Mouse (Mus musculus) layer of hippocampus, adult 2 months (tissue): ENCODE results near the gene Gipc2. TPM values are rescaled to one million over a fixed set of nuclear protein-coding genes. Genes with fewer than 3 reads are reported as not detected.
"Not testable (repeated sequence)": the region's sequence is repeated elsewhere in the genome, so short reads cannot be mapped to it uniquely, and the experiment has no call there.

Experiments used
- DNase-seq, 2 experiments: peaks; one replicate each; pipeline ENCODE4 v3.0.0; 2022; ENCODE audit warnings: low spot score in 2 of 2
- H3K27ac ChIP-seq: fragments of 200-600 bp; 2 replicates; pipeline ENCODE4 v1.8.1; 2022
- H3K4me3 ChIP-seq: fragments of 200-600 bp; 2 replicates; pipeline ENCODE4 v1.8.1; 2022; ENCODE audit warnings: mild to moderate bottlenecking
- CTCF ChIP-seq: fragments of 200-600 bp; conservative IDR thresholded peaks from 2 replicates; pipeline ENCODE4 v1.8.1; 2022; ENCODE audit warnings: antibody characterized with exemption, mild to moderate bottlenecking, moderate library complexity
- total RNA-seq, 2 experiments: library from RNA; stranded (reverse); gene quantifications; 2 replicates each; pipeline ENCODE4 v1.2.3; 2021

Gene Gipc2
- total RNA-seq, 2 experiments from 2014 or later, result 0.98 to 1.3 TPM

DNA sequence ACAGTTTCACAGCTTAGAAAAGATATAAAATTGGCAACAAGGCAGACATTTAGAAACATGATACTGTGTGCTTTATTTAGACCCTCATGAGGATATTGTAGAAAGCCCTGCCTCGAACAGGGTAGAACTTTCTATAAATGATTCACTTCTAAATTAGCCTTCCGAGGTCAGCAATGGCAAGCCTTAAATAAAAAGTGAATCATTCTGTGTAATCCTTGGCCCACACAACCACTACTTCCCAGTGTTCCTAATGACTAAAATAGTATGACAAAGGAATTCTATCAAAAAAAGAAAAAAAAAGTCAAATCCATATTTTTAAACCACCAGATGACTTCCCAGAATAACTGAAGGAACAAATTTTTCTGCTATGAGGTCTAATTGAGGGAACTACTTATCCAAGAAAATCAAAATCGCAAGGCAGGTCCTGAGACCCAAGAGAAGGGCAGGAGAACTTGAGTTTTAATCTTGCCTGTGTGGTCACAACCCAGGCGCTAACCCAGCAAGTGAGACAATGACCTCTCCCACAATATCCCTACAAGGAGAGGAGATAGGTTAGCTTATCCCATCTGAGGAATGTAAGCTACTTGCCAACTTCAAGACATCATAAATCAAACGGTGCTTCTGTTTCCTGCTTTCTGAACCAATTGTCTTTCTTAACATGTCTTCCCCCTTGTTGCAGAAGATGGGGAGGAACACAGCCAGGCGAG, 22.9 kb downstream of the Gipc2 start:
- no peak overlapping the region for H3K27ac ChIP-seq
- TF ChIP-seq CTCF, result no peak
- no peak overlapping the region for H3K4me3 ChIP-seq
- DNase-seq, result no peak

DNA sequence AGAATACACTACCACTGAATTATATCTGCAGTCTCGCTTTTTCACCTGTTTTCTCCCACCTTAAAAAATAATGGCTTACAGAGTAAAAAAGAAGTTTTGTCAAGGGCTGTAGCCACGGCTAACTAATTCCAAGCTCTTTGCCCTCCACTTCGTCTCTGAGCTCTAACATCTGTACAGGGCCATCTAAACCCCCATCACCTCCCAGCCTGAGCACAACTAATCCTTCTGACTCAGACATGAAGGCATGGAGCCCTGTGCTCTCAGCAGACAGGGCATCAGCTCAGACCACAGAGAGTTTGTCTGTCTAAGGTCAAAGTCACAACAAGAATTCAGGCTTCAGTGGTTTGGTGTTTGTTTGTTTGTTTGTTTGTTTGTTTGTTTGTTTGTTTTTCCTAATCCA, 23.9 kb downstream of the Gipc2 start:
- no peak for TF ChIP-seq CTCF
- Histone ChIP-seq H3K4me3 (no peak overlapping the region), H3K27ac (no peak overlapping the region)
- DNase-seq, result no peak

DNA sequence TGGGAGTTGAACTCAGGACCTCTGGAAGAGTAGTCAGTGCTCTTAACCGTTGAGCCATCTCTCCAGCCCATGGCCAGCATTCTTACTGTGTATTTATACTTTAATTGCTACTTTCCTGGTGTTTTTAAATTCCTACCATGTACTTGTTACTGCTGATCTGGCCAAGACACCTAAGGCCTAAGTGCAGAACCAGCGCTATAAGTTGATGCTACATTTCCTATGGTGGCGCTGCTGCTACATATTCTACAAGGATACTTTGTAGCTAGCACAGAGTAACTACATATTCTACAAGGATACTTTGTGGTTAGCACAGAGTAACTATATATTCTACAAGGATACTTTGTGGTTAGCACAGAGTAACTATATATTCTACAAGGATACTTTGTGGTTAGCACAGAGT, 26.7 kb downstream of the Gipc2 start:
- DNase-seq, H3K27ac ChIP-seq, H3K4me3 ChIP-seq: not testable (repeated sequence)

DNA sequence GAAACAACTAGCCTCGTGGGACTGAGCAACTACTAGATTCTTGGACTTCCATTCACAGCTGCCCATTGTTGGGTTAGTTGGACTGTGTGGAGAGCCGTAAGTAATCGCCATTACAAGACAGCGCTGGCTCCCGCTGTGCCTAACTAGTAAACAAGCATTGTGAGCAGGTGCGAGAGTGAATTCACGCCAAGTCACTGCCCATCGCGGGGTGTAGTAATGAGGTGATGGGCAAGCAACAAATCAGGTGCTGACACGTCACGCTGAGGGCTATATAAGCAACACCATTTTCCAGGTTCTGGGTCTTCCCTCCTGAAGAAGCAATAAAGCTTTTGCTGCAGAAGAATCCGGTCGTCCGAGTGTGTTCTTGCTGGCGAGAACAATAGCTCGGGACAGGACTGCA, 29.9 kb downstream of the Gipc2 start:
- DNase-seq, H3K27ac ChIP-seq: not testable (repeated sequence)

DNA sequence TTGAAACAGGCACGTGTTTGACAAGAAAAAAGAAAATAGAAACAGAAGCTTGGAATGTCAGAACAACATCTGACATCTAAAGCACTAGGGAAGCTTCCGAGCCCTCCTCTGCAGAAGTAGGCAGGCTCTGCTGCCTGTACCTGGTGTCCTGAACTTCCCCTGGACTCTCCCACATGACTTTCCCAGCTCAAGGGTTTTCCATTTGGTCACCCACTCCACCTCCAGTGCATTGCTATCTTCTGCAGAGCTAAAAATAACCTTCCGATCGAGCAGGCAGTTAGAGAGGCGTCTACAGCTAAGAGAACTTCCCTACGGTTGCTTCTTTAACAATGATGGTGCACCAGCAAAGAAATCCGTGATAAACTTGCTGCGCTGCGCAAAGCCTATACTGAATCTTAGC, 32.4 kb downstream of the Gipc2 start:
- Histone ChIP-seq H3K4me3 (no peak overlapping the region), H3K27ac (no peak overlapping the region)
- TF ChIP-seq CTCF, result no peak
- DNase-seq, result no peak

More for the DNA sequence above, 29.9 kb downstream of the Gipc2 start:
- H3K4me3 ChIP-seq, result not testable (repeated sequence)

DNA sequence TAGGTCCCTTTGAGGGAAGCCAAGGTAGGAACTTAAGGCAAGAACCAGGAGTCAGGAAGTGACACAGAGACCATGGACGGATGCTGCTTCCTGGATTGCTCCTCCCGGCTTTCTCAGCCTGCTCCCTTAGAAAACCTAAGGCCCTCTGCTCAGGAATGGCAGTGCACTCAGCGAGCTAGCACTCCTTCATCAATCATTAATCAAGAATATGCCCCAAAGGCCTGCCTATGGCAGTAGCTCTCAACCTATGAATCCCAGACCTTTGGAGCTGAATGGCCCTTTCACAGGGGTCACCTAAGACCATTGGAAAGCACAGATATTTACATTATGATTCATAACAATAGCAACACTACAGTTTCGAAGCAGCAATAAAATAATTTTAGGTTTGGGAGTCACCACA, 35.1 kb downstream of the Gipc2 start:
- TF ChIP-seq CTCF, result no peak
- no peak for DNase-seq
- H3K4me3 ChIP-seq, result no peak overlapping the region
- no peak overlapping the region for H3K27ac ChIP-seq

DNA sequence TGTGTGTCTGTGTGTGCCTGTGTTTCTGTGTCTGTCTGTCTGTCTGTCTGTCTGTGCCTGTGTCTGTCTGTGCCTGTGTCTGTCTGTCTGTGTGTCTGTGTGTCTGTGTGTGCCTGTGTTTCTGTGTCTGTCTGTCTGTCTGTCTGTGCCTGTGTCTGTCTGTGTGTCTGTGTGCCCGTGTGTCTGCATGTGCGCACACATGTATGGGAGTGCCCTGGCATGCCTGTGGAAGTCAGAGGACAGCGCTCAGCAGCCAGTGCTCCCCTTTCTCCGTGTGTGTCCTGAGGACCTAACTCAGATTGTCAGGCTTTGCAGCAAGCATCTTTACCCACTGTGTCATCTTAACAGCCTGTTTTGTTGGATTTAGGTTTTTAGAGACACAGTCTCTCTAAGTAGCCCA, 36.6 kb downstream of the Gipc2 start:
- H3K4me3 ChIP-seq, H3K27ac ChIP-seq, DNase-seq: not testable (repeated sequence)

DNA sequence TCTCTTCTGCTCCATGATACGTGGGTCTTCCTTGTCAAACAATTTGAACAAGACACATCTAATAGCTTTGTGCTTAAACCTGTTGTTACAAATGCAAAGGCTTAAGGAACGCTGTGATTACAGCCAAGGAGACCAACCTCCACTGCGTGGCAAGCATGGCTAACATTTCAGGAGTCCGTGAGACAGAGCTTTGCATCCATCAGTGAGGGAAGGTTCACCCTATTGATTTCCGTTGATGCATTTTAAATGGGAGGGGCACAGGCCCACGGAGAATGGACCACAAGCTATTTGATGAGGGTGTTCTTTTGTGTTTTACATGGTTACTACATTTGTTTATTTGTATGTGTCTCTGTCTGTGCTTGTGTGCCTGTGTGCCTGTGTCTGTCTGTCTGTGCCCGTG, 37.4 kb downstream of the Gipc2 start:
- TF ChIP-seq CTCF, result no peak
- Histone ChIP-seq H3K4me3 (no peak overlapping the region), H3K27ac (no peak overlapping the region)
- DNase-seq, result no peak

DNA sequence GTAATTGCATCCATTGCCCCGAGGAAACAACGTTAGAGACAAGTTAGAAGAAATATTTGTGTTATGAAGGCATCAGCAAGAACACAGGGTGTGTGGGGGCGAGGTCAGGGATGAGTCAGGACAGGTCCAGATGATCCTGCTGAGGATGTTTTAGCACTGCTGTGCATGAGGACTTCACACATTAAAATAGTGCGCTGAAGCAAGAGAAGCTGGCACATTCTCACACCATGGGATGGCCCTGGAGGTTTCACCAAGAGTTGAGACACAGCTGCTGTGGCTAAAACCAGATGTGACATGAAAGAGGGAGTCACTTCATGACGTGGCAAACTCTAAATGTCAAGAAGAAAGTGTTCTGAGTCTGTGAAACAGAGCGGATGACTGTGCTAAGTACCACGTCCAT, 38.9 kb downstream of the Gipc2 start:
- DNase-seq, result no peak
- Histone ChIP-seq H3K4me3 (no peak overlapping the region), H3K27ac (no peak overlapping the region)
- TF ChIP-seq CTCF, result no peak

DNA sequence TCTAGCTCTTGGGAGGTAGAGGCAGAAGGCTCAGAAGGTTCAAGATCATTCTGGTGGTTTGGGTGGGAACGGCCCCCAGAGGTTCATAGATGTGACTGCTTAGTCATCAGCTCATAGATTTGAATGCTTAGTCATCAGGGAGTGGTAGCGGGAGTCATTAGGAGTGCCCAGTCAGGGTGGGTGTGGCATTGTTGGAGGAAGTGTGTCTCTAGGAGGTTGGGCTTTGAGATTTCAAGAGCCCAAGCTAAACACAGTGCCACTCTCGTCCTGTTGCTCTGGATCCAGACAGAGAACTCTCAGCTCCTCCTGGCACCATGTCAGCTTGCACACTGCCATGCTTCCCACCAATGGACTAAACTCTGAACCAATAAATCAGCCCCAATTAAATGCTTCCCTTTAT, 43.3 kb downstream of the Gipc2 start:
- no peak for TF ChIP-seq CTCF
- no peak overlapping the region for H3K27ac ChIP-seq
- no peak overlapping the region for H3K4me3 ChIP-seq
- no peak for DNase-seq

DNA sequence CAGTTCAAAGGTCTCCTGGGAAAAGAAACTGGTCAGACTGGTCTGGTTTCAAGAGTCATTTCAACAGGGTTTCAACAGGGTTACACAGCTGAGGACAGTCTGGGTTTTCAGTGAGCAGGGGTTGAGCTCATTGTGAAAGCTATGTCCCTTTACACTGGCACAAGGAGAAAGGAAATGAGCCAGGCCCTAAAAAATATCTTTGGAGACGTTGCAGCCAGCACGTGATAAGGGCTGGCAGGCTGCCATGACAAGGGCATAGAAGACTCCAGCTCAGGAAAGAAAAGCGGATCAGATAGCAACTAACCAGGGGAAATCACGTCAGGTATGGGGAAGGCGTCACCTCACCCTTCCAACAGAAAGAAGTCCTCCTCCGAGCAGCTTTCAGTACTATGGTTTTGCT, 43.9 kb downstream of the Gipc2 start:
- no peak for TF ChIP-seq CTCF
- Histone ChIP-seq H3K27ac (0 out of 2 replicates have a peak overlapping the region, but pooled peaks have one; percentile 10), H3K4me3 (no peak overlapping the region)
- DNase-seq, result no peak

DNA sequence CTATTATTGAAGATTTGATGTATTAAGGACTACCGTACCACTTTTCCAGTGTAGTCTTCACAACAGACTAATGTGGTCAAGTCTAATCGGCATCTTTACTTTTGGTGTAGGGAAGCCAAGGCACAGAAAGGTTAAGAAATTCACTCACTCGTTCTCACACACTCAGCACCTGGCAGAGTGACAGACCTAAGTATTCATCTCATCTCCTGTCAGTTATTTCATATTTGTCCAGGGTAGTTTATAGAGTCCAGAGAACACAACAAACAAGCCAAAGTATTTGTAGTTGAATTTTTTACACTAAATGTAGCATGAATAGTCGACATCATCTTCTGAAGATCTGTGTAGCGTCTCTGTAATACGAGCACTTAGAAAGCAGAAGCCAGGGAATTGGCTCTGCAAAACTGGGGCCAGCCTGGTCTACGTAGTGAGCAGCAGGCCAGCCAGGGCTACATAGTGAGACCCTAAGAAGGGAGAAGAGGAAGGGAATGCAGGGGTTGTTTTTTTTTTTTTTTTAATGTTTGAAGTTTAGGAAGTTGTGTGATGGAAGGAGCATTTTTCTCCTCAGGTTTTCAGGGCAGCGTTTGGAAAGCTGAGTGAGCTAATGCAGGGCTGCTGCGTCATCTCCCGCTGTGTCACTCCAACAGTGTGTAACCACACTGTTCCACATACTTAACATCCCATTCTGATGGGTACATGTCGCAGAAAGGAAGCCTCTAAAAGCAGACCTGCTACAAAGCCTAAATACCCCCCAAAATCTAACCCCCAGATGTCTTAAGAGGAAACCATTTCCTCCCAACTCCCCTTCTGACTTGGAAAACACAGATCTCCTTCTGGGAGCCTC, 44.6 kb downstream of the Gipc2 start:
- no peak for TF ChIP-seq CTCF
- H3K4me3 ChIP-seq, result no peak overlapping the region
- no peak for DNase-seq
- H3K27ac ChIP-seq, result no peak overlapping the region

DNA sequence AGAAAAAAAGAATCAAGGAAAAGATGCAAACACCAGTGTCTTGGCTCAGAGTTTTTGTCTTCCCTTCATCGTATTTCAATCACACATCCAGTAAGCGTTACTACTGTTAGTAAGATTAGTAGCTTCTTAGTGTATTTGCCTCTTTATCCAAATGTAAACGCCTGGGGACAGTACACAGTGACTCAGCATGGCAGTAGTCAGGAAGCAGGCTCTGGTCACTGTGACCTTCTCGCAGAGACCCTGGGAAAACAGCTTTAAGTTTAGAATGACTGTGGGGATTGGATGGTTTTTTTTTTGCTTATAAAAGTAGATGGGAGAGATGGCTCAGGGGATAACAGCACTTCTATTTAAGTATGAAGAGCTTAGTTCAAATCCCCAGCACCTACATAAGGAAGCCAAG, 46.0 kb downstream of the Gipc2 start:
- TF ChIP-seq CTCF, result no peak
- no peak for DNase-seq
- Histone ChIP-seq H3K27ac (no peak overlapping the region), H3K4me3 (no peak overlapping the region)

DNA sequence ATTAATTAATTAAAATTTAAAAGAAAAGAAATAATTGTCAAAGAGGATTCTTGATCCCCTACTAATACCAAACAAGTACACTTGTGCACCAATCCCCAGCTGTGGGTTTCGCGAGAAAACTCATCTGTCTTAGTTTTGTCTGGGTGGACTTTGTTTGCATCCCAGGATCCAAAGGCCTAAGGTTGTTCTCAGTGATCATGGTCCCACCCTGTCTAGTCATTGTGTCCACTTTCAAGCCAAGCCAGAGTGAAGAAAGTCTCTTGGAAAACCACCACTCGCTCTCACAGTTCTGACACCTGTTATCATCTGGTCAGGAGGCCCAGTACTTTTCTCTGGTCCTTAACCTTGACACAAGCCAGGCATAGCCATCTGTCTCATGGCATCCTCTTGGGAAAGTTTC, 48.1 kb downstream of the Gipc2 start:
- Histone ChIP-seq H3K27ac (no peak overlapping the region), H3K4me3 (no peak overlapping the region)
- no peak for TF ChIP-seq CTCF
- DNase-seq, result no peak
